Mouse (Mus musculus) limb, embryonic 14.5 days (tissue): Measurements from ENCODE around the gene Thoc6. TPM values are rescaled to one million over a fixed set of nuclear protein-coding genes. Genes with fewer than 3 reads are reported as not detected.

ENCODE experiments used
- ATAC-seq: fragments of 200-750 bp; cut with Nextera tagmentation; 2 replicates; pipeline ENCODE4 v1.8.0; 2017; ENCODE audit warnings: low read depth, moderate number of reproducible peaks, moderate TSS enrichment; ENCODE audit not compliant: low FRiP score
- DNase-seq: peaks from one replicate; pipeline ENCODE4 v3.0.0-alpha.2; 2015; ENCODE audit warnings: low spot score
- H3K27ac ChIP-seq: fragments of 300-500 bp; sonication (generic); replicated peaks from 2 replicates; pipeline ENCODE4 v1.5.1; 2014; ENCODE audit warnings: low read depth, mild to moderate bottlenecking, low read length, moderate library complexity, mixed read lengths
- H3K27me3 ChIP-seq: fragments of 300-500 bp; sonication (generic); 2 replicates; pipeline ENCODE4 v1.6.1; 2014; ENCODE audit warnings: low read length, mixed read lengths; ENCODE audit not compliant: control insufficient read depth, insufficient read depth
- H3K36me3 ChIP-seq: fragments of 300-500 bp; sonication (generic); 2 replicates; pipeline ENCODE4 v1.6.1; 2014; ENCODE audit warnings: mild to moderate bottlenecking, low read length, moderate library complexity, mixed read lengths; ENCODE audit not compliant: control insufficient read depth, insufficient read depth
- H3K4me1 ChIP-seq: fragments of 300-500 bp; sonication (generic); 2 replicates; pipeline ENCODE4 v1.6.1; 2014; ENCODE audit warnings: antibody characterized with exemption, low read length, mixed read lengths; ENCODE audit not compliant: control insufficient read depth, insufficient read depth
- H3K4me2 ChIP-seq: fragments of 300-500 bp; sonication (generic); replicated peaks from 2 replicates; pipeline ENCODE4 v1.6.1; 2014; ENCODE audit warnings: low read depth, mild to moderate bottlenecking, low read length, moderate library complexity; ENCODE audit not compliant: severe bottlenecking
- H3K4me3 ChIP-seq: fragments of 300-500 bp; sonication (generic); replicated peaks from 2 replicates; pipeline ENCODE4 v1.5.1; 2014; ENCODE audit warnings: low read length
- H3K9ac ChIP-seq: fragments of 300-500 bp; sonication (generic); 2 replicates; pipeline ENCODE4 v1.6.1; 2014; ENCODE audit warnings: mild to moderate bottlenecking, low read depth, low read length, moderate library complexity; ENCODE audit not compliant: severe bottlenecking
- H3K9me3 ChIP-seq: fragments of 300-500 bp; sonication (generic); 2 replicates; pipeline ENCODE4 v1.6.1; 2016; ENCODE audit warnings: low read length; ENCODE audit not compliant: control insufficient read depth
- POLR2A ChIP-seq: fragments of 200-500 bp; IDR thresholded peaks from 2 replicates; pipeline ENCODE4 v1.8.0; 2012; ENCODE audit warnings: inconsistent platforms, mild to moderate bottlenecking, moderate library complexity, borderline replicate concordance; ENCODE audit not compliant: insufficient read depth, insufficient read length; ENCODE audit errors: extremely low read depth
- WGBS: fragments of 180-500 bp; shearing (Covaris S2); extraction: QIAGEN DNeasy Blood & Tissue Kit; methylation state at CpG from one replicate; pipeline ENCODE4 v1.1.7; 2014; 5-methylcytosine and 5-hydroxymethylcytosine counted together
- polyA plus RNA-seq, 2 experiments: library from polyadenylated mRNA; depleted of rRNA in 1 of 2; stranded (reverse) in 1 of 2; unstranded in 1 of 2; fragments of >200 nt; fragmentation: Nextera tagmentation in 1 of 2; extraction: Ambion mirVana in 1 of 2; gene quantifications; 2 replicates each; pipeline versions ENCODE4 v1.2.1 to v1.2.3; 2012 to 2014

The Thoc6 gene
- polyA plus RNA-seq, 2 experiments = 44.2 to 45.5 TPM

DNA sequence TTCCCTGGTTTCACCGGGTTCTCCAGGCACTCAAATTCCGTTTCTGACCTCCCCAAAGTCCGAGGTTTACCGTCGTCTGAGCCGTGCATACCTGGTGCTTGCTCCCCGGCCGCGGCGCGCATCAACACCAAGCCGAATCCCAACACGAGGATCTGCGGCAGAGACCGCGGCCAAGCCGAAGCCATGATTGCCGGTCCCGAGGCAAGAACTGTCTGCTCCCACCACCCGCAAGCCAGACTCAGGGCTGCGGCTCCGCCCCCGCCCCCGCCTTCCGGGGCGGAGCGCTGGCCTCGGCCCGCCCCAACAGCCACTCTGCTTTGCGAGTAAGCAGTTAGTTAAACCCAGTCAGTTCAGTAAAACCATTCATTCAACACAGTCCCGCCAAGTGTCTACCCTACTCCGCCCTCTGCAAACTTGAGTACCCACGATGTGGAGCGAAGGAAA lies 3.6 kb upstream of the Thoc6 start, which contains the start of gene Tnfrsf12a:
TSS of gene Tnfrsf12a (minus strand) at position 233 of the 444 bp plus-strand sequence.
- peak within 1 kb of the TSS; percentile 52; the same call in 1 of the 2 replicates for H3K27ac ChIP-seq
- H3K4me1 ChIP-seq = peaks cover 39% of the 10 kb centered on the region
- DNase-seq (peak; percentile 84), ATAC-seq (peak; percentile 49)
- TF ChIP-seq POLR2A = peak; percentile 85; the same call in 1 of the 2 replicates
- H3K4me2 ChIP-seq = peak within 1 kb of the TSS; percentile 96
- H3K9me3 ChIP-seq = no peaks in the 10 kb centered on the region
- peaks cover 43% of the 10 kb centered on the region for H3K27me3 ChIP-seq
- H3K4me3 ChIP-seq = peak within 1 kb of the TSS; percentile 62
- no peaks in the 10 kb centered on the region for H3K36me3 ChIP-seq
- H3K9ac ChIP-seq = peak within 1 kb of the TSS; percentile 55
- 1% methylated on average over 34 of the region's 34 CpGs for WGBS

- Histone ChIP-seq H3K4me1 (peaks cover 39% of the 10 kb centered on the region), H3K4me3 (peak overlapping the region; percentile 62), H3K36me3 (no peaks in the 10 kb centered on the region), H3K4me2 (peak overlapping the region; percentile 96), H3K27ac (no peak overlapping the region), H3K9me3 (no peaks in the 10 kb centered on the region), H3K27me3 (peaks cover 37% of the 10 kb centered on the region), H3K9ac (peak overlapping the region; percentile 55)
- TF ChIP-seq POLR2A = no peak
- no peak for DNase-seq
- no peak for ATAC-seq
- under 1% methylated on average over 31 of the region's 37 CpGs for WGBS
Measured at GRCm38 (mm10) chr17:23676473-23677031, 2.9 kb upstream of the Thoc6 start.

GRCm38 (mm10) chr17:23675564-23676281 lies 2.0 kb upstream of the Thoc6 start:
- Histone ChIP-seq H3K9ac (peak overlapping the region; percentile 7; the same call in 1 of the 2 replicates), H3K27me3 (peaks cover 28% of the 10 kb centered on the region), H3K9me3 (no peaks in the 10 kb centered on the region), H3K4me1 (peaks cover 39% of the 10 kb centered on the region), H3K36me3 (no peaks in the 10 kb centered on the region), H3K4me3 (peak overlapping the region; percentile 62), H3K4me2 (peak overlapping the region; percentile 96), H3K27ac (no peak overlapping the region)
- DNase-seq (peak; percentile 34), ATAC-seq (no peak)
- no peak for TF ChIP-seq POLR2A
- WGBS = 10% methylated on average over 15 of the region's 15 CpGs

DNA sequence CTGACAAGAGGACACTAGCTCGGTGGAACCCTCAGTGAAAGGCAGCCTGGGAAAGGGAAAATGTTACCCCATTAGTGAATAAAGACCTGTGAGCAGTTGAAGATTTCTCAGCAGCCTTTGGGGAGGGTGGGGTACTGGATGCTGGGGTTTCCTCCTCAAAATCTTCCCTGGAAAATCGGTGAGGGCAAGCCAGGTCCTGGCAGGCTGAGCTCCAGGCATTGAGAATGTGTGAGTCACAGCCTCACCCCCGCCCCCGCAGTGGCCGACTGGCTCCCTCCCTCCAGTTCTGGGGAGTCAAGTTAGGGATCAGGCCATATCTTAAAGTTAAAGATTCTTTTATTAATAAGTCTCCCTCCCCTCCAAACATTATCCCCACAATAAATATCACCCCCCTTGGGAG lies 1.4 kb upstream of the Thoc6 start:
- peak overlapping the region; percentile 96 for H3K4me2 ChIP-seq
- H3K9me3 ChIP-seq = no peaks in the 10 kb centered on the region
- peaks cover 39% of the 10 kb centered on the region for H3K4me1 ChIP-seq
- ATAC-seq = no peak
- no peak overlapping the region for H3K9ac ChIP-seq
- H3K27me3 ChIP-seq = peaks cover 23% of the 10 kb centered on the region
- H3K4me3 ChIP-seq = peak overlapping the region; percentile 62; the same call in 1 of the 2 replicates
- DNase-seq = no peak
- H3K36me3 ChIP-seq = peaks cover 4% of the 10 kb centered on the region
- no peak for TF ChIP-seq POLR2A
- WGBS = 22% methylated on average over 5 of the region's 5 CpGs
- 0 out of 2 replicates have a peak overlapping the region, but pooled peaks have one; percentile 5 for H3K27ac ChIP-seq

- no peak overlapping the region; the same call in 1 of the 2 replicates for H3K27ac ChIP-seq
- peak overlapping the region; percentile 62 for H3K4me3 ChIP-seq
- peak overlapping the region; percentile 60 for H3K9ac ChIP-seq
- H3K36me3 ChIP-seq = peaks cover 11% of the 10 kb centered on the region
- H3K27me3 ChIP-seq = peaks cover 16% of the 10 kb centered on the region
- peak overlapping the region; percentile 96 for H3K4me2 ChIP-seq
- TF ChIP-seq POLR2A = no peak
- 34% methylated on average over 8 of the region's 9 CpGs for WGBS
- no peak for DNase-seq
- ATAC-seq = no peak
- H3K4me1 ChIP-seq = peaks cover 36% of the 10 kb centered on the region
- H3K9me3 ChIP-seq = no peaks in the 10 kb centered on the region
Measured at GRCm38 (mm10) chr17:23674271-23674952, 730 bp upstream of the Thoc6 start.
